Mouse (Mus musculus) cerebellum, adult 11 months (tissue): ENCODE data around the gene Gbp8.
"Not testable (repeated sequence)": the region's sequence is repeated elsewhere in the genome, so short reads cannot be mapped to it uniquely, and the experiment has no call there.

Experiments
- DNase-seq: peaks from one replicate; pipeline ENCODE4 v3.0.0; 2022

Gene Gbp8

DNA sequence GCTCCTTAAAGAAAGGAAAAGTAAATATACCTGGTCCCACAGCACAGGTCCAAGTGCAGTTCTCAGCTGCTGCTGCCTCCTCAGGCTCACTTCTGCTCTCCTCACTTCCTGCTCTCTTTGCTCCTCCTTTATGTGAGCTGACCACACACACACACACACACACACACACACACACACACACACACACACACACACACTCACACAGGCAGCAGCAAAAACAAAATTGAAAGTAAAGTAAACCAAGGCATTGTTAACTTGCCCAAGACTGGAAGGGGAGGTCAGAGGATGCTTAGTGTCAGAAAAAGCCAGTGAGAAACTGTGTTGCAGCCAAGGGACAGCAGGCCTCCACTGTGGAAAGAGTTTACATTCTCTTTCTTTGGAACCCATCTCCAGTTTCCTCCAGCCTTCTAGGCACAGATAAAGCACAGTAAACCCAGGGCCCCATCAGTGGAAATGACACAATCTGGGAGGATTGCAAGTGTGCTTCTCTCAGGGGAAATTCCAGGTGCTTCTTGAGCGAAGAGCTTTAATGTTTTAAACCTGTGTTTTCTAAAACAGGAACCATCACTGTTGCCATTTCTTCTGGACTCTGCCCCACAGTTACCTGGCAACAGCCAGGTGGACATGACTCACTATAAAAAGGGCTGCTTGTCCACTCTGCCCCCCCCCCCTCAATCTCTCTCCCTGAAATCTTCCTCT lies 85.7 kb downstream of the Gbp8 start:
- DNase-seq: not testable (repeated sequence)

DNA sequence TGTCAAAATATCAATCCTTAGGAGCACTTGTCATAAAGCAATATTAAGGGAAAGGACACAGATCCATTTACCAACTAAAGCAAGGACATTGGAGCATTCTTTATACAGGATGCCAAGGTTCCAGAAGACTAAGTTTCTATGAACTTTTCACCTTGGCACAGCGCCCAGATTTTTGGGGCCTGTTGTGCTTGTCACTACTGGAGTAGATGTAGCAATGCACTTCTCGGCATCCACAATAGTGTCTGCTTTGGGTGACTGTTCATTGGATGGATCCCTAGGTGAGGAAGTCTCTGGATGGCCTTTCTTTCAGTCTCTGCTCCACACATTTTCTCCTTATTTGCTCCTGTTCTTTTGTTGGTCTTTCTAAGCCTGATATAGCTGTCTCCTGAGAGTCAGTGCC lies 107.0 kb downstream of the Gbp8 start:
- DNase-seq: no peak

DNA sequence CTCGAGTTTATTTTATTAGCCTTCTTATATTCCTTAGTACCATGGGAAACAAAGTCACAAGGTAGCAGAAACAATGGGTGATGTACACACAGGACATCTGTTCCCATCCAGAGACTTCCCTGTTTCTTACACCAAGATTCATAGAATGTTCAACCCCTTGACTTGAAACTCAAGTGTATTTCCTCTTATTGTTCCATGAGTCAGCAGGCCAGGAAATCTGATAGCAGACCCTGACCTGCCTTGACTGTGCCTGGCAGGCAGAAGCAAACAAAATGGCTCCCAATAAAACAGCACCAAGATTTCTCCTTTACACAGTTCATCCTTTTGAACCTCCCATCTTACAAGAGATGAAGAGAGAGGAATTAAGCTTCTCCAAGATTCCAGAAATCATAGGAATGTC lies 126.8 kb downstream of the Gbp8 start:
- DNase-seq: no peak

DNA sequence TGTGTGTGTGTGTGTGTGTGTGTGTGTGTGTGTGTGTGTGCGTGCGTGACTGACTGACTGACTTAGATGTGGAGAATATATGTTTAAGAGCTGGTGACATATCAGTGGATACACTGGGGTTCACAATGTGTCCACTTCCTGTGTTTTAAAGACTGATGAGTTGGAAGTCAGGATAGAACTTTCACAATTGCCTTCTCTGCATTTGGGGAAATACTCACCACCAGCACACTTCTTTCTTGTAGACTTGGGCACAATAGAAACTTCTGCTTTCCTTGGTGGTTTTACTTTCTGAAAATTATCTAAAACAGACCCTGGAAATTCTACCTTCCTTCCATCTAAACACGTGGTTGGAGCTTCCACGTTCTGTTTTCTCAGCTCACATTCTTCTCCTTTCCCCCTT lies 127.8 kb downstream of the Gbp8 start:
- no peak for DNase-seq

DNA sequence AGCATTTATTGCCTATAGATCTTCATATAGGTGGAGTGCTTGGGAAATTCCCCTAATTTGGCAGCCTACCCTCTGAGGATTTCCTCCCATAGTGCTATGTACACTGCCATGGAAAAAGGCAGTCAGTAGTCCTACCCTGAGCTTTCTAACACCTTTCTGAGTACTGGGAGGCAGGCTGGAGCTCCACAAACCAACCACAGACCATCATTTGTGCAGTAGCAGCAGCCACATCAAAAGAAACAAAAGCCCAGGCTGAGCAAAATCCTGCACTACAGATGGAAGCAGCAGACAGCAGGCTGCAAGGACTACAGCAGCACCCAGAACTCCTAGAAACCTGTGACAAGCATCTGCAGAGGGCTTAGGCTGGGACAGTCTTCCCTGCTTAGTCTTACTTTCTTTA lies 129.0 kb downstream of the Gbp8 start:
- DNase-seq: no peak

DNA sequence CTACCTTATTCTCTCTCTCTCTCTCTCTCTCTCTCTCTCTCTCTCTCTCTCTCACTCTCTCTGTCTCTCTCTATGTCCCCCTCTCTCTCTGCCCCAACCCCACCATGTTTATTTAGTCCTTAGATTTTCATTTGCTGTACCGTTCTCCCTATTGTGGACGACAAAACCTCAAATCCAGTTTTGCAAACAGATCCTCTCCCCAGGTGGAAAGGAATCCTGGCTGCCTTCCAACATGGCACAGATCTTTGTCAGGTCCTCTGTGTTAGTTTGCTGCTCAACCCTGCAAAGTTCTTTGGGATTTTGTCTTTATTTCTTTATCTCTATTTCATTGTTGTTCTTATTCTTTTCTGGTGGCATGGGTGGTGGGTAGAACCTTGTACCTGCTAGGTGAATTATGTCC lies 149.9 kb downstream of the Gbp8 start:
- peak; percentile 4 for DNase-seq

DNA sequence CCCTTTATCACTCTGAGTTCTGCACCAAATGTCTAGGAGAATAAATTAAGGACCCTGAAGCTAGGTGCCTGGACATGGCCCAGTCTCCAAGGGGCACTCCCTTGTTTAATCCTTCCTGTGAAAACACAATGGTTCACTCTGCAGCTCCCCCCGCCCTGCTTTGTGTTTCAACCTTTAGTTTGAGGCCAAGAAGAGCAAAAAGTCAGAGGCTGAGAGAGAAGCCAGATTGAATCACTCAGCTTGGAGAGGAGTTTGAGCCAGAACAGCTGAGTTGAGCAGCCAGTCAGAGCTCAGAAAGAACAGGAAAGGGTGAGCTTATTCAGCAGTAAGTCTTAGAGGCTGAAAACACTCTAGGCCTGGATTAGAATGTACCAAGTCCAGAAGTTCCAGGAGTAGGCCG lies 151.3 kb downstream of the Gbp8 start:
- no peak for DNase-seq

DNA sequence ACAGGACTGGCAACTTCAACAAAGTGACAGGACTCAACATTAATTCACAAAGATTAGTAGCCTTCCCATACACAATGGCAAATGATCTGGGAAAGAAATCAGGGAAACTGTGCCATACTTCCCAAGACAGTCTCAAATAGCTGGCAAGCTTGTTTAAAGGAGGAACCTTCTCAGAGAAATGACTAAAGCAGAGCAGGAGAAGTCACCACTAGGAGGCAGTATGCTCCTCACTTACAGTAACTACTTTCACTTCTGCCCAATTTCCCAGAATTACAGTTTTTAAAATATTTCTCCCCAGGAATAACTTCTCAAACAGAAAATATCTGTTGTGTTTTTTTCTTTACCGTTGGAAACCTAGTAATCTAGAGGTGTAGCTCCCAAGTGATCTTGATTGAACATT lies 152.6 kb downstream of the Gbp8 start:
- peak; percentile 1 for DNase-seq

DNA sequence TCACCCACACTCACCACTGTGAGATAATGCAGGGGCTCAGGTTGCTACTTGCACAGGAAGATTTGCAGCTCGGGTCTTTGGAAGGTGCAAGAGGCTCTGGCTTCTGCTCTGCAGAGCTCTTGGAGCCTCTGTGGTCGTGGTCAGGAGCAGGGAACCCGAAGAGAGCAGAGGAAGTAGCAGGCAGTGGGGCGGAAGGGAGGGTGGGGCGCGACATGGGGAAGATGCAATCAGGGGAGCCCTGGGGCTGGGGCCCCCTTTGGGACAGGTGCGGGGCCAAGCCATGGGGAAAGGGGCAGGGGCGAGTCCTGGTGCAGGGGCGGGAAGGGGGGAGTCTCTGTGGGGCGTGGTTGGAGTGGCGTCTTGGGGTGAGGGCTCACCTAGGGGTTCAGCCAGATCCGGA lies 156.8 kb downstream of the Gbp8 start, which contains the start of gene Abcg3:
Gene Abcg3 (minus strand): TSS at position 184 of the 400 bp plus-strand sequence.
- DNase-seq: no peak

DNA sequence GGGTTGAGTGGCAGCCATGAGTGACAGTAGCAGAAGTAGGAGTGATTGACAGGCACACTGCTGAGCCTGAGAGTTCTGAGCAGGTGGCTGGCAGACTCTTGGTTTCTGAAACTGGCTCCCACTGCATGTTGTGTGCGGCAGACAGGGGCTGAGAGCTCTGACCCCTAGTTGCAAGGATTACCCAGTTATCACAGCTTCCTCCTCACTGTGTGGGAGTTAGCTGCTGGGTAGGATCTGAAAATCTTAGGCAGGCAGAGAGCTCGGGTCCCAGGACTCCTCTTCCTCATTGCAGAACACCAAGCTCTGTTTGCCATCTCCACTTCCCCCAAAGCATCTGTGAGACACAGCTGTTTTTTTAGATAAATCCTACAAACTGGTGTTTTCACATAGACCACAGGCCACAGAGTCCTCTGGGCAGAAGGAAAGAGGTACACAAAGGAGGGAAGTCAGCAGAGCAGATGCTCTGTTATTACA lies 160.3 kb downstream of the Gbp8 start:
- no peak for DNase-seq
